Mouse (Mus musculus): ENCODE data around the gene Spire2. TPM values are rescaled to one million over a fixed set of nuclear protein-coding genes. Genes with fewer than 3 reads are reported as not detected.

Gene Spire2
- polyA plus RNA-seq, 3 experiments from 2014 or later = not detected

Other genes with a start within 250 kb of the Spire2 start
- 1,000 to 10,000 TPM; 1,514 to 2,679 (median 2,672) TPM for gene Rpl13, start 230.4 kb upstream of the Spire2 start, polyA plus RNA-seq (2017; shearing (Covaris generic))
- gene Cpne7, start 215.3 kb upstream of the Spire2 start, polyA plus RNA-seq (2017; shearing (Covaris generic)) = 10 to 100 TPM in 1 of 3 experiments, 1 to 10 TPM in 2; 1.2 to 13.6 (median 6.6) TPM
- gene Sult5a1, start 174.4 kb upstream of the Spire2 start, polyA plus RNA-seq (2017; shearing (Covaris generic)) = under 1 TPM in 1 of 3 experiments, not detected in 2; 0.20 TPM
- gene Dpep1, start 146.5 kb upstream of the Spire2 start, polyA plus RNA-seq (2017; shearing (Covaris generic)) = not detected
- 100 to 1,000 TPM; 110 to 199 (median 154) TPM for gene Chmp1a, start 120.0 kb upstream of the Spire2 start, polyA plus RNA-seq (2017; shearing (Covaris generic))
- not detected for gene Spata33, start 119.9 kb upstream of the Spire2 start, polyA plus RNA-seq (2017; shearing (Covaris generic))
- gene Cdk10, start 107.9 kb upstream of the Spire2 start, polyA plus RNA-seq (2017; shearing (Covaris generic)) = 10 to 100 TPM; 16.4 to 29.7 (median 24.3) TPM
- gene Spata2l, start 96.5 kb upstream of the Spire2 start, polyA plus RNA-seq (2017; shearing (Covaris generic)) = 1 to 10 TPM; 6.3 to 7.7 (median 6.5) TPM
- gene Zfp276, start 78.5 kb upstream of the Spire2 start, polyA plus RNA-seq (2017; shearing (Covaris generic)) = 1 to 10 TPM; 4.2 to 5.1 (median 5.1) TPM
- gene Vps9d1, start 78.4 kb upstream of the Spire2 start, polyA plus RNA-seq (2017; shearing (Covaris generic)) = 10 to 100 TPM in 1 of 3 experiments, 1 to 10 TPM in 2; 7.3 to 12.9 (median 7.4) TPM
- gene Fanca, start 14.1 kb upstream of the Spire2 start, polyA plus RNA-seq (2017; shearing (Covaris generic)) = 1 to 10 TPM; 5.1 to 9.2 (median 5.2) TPM
- 100 to 1,000 TPM in 1 of 3 experiments, 10 to 100 TPM in 2; 74.2 to 106 (median 94.3) TPM for gene Tcf25, start 41.0 kb downstream of the Spire2 start, polyA plus RNA-seq (2017; shearing (Covaris generic))
- not detected for gene Mc1r, start 74.4 kb downstream of the Spire2 start, polyA plus RNA-seq (2017; shearing (Covaris generic))
- gene Tubb3, start 78.7 kb downstream of the Spire2 start, polyA plus RNA-seq (2017; shearing (Covaris generic)) = 1 to 10 TPM in 1 of 3 experiments, under 1 TPM in 1, not detected in 1; 0.30 to 2.0 TPM
- 1 to 10 TPM; 7.7 to 7.9 (median 7.8) TPM for gene Def8, start 90.8 kb downstream of the Spire2 start, polyA plus RNA-seq (2017; shearing (Covaris generic))
- 10 to 100 TPM; 32.6 to 47.7 (median 36.1) TPM for gene Afg3l1, start 145.2 kb downstream of the Spire2 start, polyA plus RNA-seq (2017; shearing (Covaris generic))
- gene Dbndd1, start 182.8 kb downstream of the Spire2 start, polyA plus RNA-seq (2017; shearing (Covaris generic)) = 1 to 10 TPM in 1 of 3 experiments, under 1 TPM in 2; 0.47 to 1.2 (median 0.54) TPM
- gene Gas8, start 186.1 kb downstream of the Spire2 start, polyA plus RNA-seq (2017; shearing (Covaris generic)) = 10 to 100 TPM in 1 of 3 experiments, 1 to 10 TPM in 2; 6.4 to 10.1 (median 7.3) TPM